Mouse (Mus musculus): Measurements from ENCODE around the gene Edar.
"Not testable (repeated sequence)": the region's sequence is repeated elsewhere in the genome, so short reads cannot be mapped to it uniquely, and the experiment has no call there.

Edar gene

DNA sequence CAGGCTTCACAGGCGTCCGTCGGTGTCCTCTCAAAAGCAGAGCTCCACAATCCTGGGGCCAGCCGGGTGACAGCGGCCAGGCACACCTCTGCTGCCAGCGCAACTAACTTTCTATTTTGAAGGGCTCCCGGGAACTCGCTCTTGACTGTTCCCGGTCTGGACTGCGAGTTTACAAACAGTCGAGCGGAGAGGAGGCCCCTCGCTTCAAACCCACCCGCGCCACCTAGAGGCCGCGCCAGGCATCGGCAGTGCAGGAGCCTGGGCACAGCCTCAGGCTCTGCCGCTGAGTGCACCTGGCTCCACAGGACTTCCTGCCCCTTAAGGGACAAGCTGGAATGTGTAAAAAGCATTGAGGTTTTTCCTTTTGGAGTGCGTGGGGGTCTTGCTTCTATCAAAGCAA is at the start of gene Edar:
Edar (minus strand) TSS at position 122 of the 400 bp plus-strand sequence.
- DNase-seq: peak; percentile 86 to 88

DNA sequence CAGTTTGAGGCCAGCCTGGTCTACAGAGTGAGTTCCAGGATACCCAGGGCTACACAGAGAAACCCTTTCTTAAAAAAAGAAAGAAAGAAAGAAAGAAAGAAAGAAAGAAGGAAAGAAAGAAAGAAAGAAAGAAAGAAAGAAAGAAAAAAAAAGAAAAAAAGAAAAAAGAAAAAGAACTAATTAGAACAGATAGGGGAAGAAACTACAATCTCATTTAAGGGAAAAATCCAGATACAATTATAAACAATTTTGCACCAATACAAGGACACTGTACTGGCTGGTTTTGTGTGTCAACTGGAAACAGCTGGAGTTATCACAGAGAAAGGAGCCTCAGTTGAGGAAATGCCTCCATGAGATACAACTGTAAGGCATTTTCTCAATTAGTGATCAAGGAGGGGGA is 42.7 kb upstream of the Edar start, which contains the start of gene Gm17542:
Gm17542 (minus strand) TSS at position 101 of the 400 bp plus-strand sequence.
- not testable (repeated sequence) for DNase-seq

GRCm38 (mm10) chr10:58714789-58715148 is 39.3 kb upstream of the Edar start:
- no peak for DNase-seq

- DNase-seq: peak in 1 of 2 experiments; percentile 37
Observed at GRCm38 (mm10) chr10:58713855-58714788, 38.7 kb upstream of the Edar start.

- DNase-seq: no peak
Observed at GRCm38 (mm10) chr10:58713225-58713624, 37.8 kb upstream of the Edar start.

DNA sequence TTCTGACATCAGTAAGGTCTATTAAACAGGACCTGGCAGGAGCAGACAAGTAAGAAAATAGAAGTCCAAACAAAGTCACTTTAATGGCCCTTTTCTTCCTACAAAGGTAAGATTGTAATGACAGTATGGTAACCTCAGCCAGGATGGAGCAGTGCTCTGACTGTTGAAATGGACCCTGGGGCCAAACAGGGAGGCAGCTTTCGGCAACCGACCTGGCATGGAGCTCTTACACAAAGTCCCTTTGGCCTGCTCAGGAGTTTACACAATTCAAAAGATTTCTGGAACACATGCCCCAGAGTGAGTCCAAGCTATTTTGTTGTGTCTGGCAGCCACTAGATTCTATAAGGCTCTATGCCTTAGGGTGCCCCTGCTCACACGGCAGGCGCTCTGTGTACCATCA is 33.6 kb upstream of the Edar start:
- no peak for DNase-seq

- no peak for DNase-seq
Observed at GRCm38 (mm10) chr10:58700578-58700977, 25.1 kb upstream of the Edar start.

GRCm38 (mm10) chr10:58700160-58700559 is 24.7 kb upstream of the Edar start:
- DNase-seq: no peak

- DNase-seq: no peak
Observed at GRCm38 (mm10) chr10:58698955-58699354, 23.5 kb upstream of the Edar start.

- no peak for DNase-seq
Observed at GRCm38 (mm10) chr10:58691051-58691450, 15.6 kb upstream of the Edar start.

- no peak for DNase-seq
Observed at GRCm38 (mm10) chr10:58679298-58679697, 3.8 kb upstream of the Edar start.

- DNase-seq: peak; percentile 83 to 91
Observed at GRCm38 (mm10) chr10:58673278-58674061, 2.0 kb downstream of the Edar start.

DNA sequence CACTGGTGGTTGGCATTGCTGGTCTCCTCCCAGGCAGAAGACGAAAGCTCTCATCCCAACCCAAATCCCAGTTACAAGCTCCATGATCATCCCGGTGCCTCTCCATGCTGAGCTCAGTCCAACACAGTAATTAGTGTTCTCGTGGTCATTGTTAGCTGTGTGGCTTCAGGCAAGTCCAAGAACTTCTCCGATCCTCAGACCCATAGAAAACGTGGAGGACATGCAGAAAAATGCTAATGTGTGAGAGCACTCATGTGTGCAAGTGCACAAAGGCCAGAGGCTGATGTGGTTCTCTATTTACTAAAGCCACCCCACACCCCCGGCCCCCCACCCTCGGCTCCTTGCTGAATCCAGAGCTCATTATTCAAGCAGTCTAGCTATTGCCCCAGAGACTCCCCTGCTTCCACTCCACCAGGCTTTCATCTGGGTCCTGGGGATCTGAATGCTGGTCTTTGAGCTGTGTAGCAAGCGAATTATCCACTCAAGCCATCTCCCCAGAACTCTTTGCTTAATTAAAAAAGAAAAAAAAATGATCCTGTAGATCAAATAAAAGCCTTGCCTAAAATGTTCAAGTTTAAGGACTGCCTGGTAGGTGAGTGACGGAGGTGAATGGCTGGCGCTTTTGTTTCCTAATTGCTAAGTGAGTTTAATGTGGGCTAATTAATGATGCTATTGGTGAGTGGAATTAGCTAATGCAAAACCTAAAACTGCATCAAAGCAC is 2.7 kb downstream of the Edar start:
- no peak for DNase-seq

- DNase-seq: peak; percentile 23 to 59
Observed at GRCm38 (mm10) chr10:58663868-58664267, 11.6 kb downstream of the Edar start.

DNA sequence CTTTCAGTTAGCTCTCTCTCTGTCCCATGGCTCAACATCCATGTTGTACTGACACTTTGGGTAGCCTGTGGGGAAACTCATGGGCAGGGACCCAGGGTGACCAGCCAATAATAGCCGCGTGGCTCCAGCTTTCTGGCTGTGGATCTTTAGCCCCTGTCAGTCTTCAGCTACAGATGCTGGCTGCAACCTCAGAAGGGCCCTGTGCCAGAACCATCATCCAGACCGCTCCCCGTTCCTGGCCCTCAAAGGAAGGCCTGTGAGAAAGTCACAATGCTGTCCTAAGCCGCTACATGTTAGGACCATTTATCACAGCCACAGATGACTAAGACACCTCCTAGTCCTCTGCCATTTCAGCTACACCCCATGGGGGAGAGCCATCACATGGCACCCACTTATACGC is 12.0 kb downstream of the Edar start:
- DNase-seq: no peak

- DNase-seq: no peak
Observed at GRCm38 (mm10) chr10:58659268-58659986, 16.0 kb downstream of the Edar start.

DNA sequence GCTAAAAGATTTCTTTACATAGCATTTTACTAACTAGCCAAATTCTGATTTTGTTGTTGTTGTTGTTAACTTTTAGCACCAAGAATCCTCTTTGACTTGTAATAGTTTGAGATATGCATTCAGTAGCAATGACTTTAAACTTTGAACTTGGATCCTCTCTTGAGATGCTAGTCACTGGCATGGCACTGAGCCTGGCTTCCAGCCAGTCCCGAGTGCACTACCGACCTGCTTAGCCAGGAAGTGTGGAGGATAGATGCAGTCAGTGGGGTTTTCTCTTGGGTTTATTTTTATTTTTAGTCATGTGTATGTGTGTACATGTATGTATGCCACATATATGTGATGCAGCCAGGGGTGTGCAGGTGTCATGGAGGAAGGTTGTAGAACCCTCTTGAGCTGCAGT is 17.7 kb downstream of the Edar start:
- DNase-seq: peak; percentile 49 to 67

DNA sequence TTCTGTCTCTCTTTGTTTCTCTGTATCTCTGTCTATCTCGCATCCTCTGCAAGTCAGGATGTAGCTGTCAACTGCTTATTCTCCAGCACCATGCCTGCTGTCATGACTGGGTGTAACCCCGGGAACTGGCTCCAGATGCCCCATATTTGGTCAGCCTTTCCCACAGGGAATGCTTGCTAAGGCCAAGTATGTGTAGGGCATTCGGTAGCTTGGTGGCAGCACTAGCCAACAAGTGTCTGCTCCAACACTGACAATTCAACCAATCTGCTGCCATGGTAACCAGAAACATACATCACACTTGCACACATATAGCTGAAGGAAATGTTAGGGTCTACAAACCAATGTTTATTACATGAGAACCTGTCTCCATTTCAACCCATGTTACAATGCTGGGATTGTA is 21.8 kb downstream of the Edar start:
- DNase-seq: no peak

DNA sequence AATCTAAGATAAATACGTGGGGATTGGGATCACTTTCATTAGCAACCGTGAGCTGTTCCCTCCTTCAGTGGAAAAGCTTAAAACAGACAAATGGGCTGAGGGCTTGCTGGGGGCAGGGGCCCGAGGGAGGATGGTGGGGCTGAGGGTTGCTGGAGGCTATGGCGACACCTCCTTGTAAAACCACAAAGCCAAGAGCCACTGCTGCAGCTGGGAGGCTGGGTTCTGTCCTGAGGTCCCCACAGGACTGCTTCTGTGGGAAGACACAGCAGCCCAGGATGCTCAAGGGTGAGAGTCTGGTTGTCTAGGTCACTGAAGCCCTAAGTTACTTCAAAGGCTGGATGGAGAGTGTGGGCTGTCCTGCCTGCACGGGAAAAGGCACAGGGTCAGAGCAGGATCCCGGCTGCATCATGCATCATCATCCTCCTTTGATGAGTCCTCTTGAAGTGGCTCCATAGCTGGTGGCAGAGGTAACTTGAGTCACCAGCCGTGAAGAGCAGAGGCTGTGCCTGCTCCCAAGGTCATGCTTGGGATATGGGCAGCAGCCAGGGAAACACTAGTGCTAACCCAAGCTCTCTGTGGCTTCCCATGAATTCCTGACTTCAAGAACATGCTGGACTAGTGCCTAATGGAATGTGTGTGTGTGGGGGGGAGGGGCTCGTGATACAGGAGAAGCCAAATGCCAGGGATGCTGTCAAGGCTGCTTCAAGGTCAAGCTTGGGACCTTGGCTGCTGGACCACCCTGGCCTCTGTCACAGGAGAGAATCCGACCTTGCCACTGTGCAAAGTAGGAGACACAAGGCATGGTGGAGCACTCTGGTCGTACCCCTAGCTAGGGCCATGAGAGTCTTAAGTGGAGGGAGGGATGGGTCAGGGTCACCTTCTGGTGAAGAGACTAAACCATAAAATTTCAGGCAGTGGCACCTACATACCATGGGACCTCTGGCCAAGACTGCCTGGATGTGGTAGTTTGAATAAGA is 22.7 kb downstream of the Edar start:
- peak; percentile 43 to 72 for DNase-seq

GRCm38 (mm10) chr10:58652045-58652417 is 23.4 kb downstream of the Edar start:
- peak in 1 of 2 experiments; percentile 24 for DNase-seq
